Mouse (Mus musculus) MEL (cell line): Measurements from ENCODE around the gene Hsp90ab1. TPM values are rescaled to one million over a fixed set of nuclear protein-coding genes. Genes with fewer than 3 reads are reported as not detected.
A peak's percentile ranks its signal among the peaks of the same experiment; 100 is the strongest.

Experiments
- DNase-seq: peaks from one replicate; pipeline ENCODE4 v3.0.0; 2011; ENCODE audit warnings: low read depth, low spot score
- H3K27ac ChIP-seq: 2 replicates; pipeline ENCODE4 v1.5.1; 2012; ENCODE audit warnings: low read depth, mild to moderate bottlenecking, control low read depth, low read length, moderate library complexity; ENCODE audit not compliant: control insufficient read depth
- H3K27me3 ChIP-seq, 2 experiments: fragments of 150-350 bp in 1 of 2; sonication (generic) in 1 of 2; 2 replicates each; pipeline ENCODE4 v1.6.1; 2012; ENCODE audit warnings: low read length in 2 of 2, mild to moderate bottlenecking in 2 of 2, improper control_type of control experiment in 1 of 2, moderate library complexity in 1 of 2; ENCODE audit not compliant: insufficient read depth in 2 of 2, control insufficient read depth in 1 of 2
- H3K36me3 ChIP-seq, 2 experiments: 2 replicates each; pipeline ENCODE4 v1.6.1; 2012 to 2014; ENCODE audit warnings: low read length in 2 of 2, improper control_type of control experiment in 1 of 2, inconsistent platforms in 1 of 2, mild to moderate bottlenecking in 1 of 2; ENCODE audit not compliant: insufficient read depth in 2 of 2, control insufficient read depth in 1 of 2
- H3K4me1 ChIP-seq, 2 experiments: fragments of 150-350 bp in 1 of 2; sonication (generic) in 1 of 2; 2 replicates each; pipeline ENCODE4 v1.6.1; 2012; ENCODE audit warnings: low read length in 2 of 2, improper control_type of control experiment in 1 of 2, mild to moderate bottlenecking in 1 of 2; ENCODE audit not compliant: insufficient read depth in 2 of 2, control insufficient read depth in 1 of 2
- H3K4me3 ChIP-seq, 2 experiments: fragments of 150-350 bp in 1 of 2; sonication (generic) in 1 of 2; 2 replicates each; pipeline ENCODE4 v1.5.1; 2012; ENCODE audit warnings: low read depth in 2 of 2, low read length in 2 of 2, mild to moderate bottlenecking in 2 of 2, moderate library complexity in 2 of 2, control low read depth in 1 of 2, improper control_type of control experiment in 1 of 2; ENCODE audit not compliant: control insufficient read depth in 1 of 2, insufficient read depth in 1 of 2
- H3K79me2 ChIP-seq: 2 replicates; pipeline ENCODE4 v1.6.1; 2012; ENCODE audit warnings: mild to moderate bottlenecking, low read length, moderate library complexity; ENCODE audit not compliant: control insufficient read depth, poor library complexity, insufficient read depth
- H3K9ac ChIP-seq: 2 replicates; pipeline ENCODE4 v1.6.1; 2012; ENCODE audit warnings: low read depth, mild to moderate bottlenecking, control low read depth, low read length, moderate library complexity; ENCODE audit not compliant: control insufficient read depth, poor library complexity, severe bottlenecking
- H3K9me3 ChIP-seq: fragments of 150-350 bp; sonication (generic); replicated peaks from 2 replicates; pipeline ENCODE4 v1.6.1; 2012; ENCODE audit warnings: mild to moderate bottlenecking, low read length, improper control_type of control experiment, moderate library complexity; ENCODE audit not compliant: insufficient read depth
- BHLHE40 ChIP-seq: IDR thresholded peaks from 2 replicates; pipeline ENCODE4 v1.6.1; 2012; ENCODE audit warnings: low read depth, mild to moderate bottlenecking, inconsistent platforms, low read length, improper control_type of control experiment, borderline replicate concordance
- CHD2 ChIP-seq: IDR thresholded peaks from 2 replicates; pipeline ENCODE4 v1.6.1; 2011; ENCODE audit warnings: low read length, improper control_type of control experiment
- ELF1 ChIP-seq: IDR thresholded peaks from 2 replicates; pipeline ENCODE4 v1.6.1; 2014; ENCODE audit warnings: low read depth, mild to moderate bottlenecking, inconsistent platforms, low read length, improper control_type of control experiment, moderate library complexity
- EP300 ChIP-seq, 2 experiments: IDR thresholded peaks; 2 replicates each; pipeline ENCODE4 v1.6.1; 2011; ENCODE audit warnings: improper control_type of control experiment in 2 of 2, low read length in 2 of 2, low read depth in 1 of 2, mild to moderate bottlenecking in 1 of 2
- ETS1 ChIP-seq: IDR thresholded peaks from 2 replicates; pipeline ENCODE4 v1.6.1; 2012; ENCODE audit warnings: low read depth, mild to moderate bottlenecking, inconsistent platforms, low read length, improper control_type of control experiment, moderate library complexity
- GABPA ChIP-seq: IDR thresholded peaks from 2 replicates; pipeline ENCODE4 v1.6.1; 2012; ENCODE audit warnings: low read depth, mild to moderate bottlenecking, inconsistent platforms, low read length, improper control_type of control experiment, moderate library complexity
- JUND ChIP-seq: IDR thresholded peaks from 2 replicates; pipeline ENCODE4 v1.6.1; 2011; ENCODE audit warnings: low read depth, mild to moderate bottlenecking, improper control_type of control experiment, low read length
- KAT2A ChIP-seq: conservative IDR thresholded peaks from 2 replicates; pipeline ENCODE4 v1.6.1; 2012; ENCODE audit warnings: low read depth, low read length, improper control_type of control experiment, inconsistent platforms
- MAFK ChIP-seq: IDR thresholded peaks from 2 replicates; pipeline ENCODE4 v1.6.1; 2011; ENCODE audit warnings: low read depth, mild to moderate bottlenecking, low read length, improper control_type of control experiment, borderline replicate concordance
- MAX ChIP-seq: IDR thresholded peaks from 2 replicates; pipeline ENCODE4 v1.6.1; 2011; ENCODE audit warnings: low read length, improper control_type of control experiment
- MEF2A ChIP-seq: IDR thresholded peaks from 2 replicates; pipeline ENCODE4 v1.6.1; 2014; ENCODE audit warnings: low read depth, mild to moderate bottlenecking, inconsistent platforms, low read length, improper control_type of control experiment; ENCODE audit not compliant: poor library complexity, insufficient replicate concordance, severe bottlenecking; ENCODE audit errors: extremely low read depth
- MXI1 ChIP-seq: IDR thresholded peaks from 2 replicates; pipeline ENCODE4 v1.6.1; 2011; ENCODE audit warnings: mild to moderate bottlenecking, low read depth, low read length, improper control_type of control experiment
- MYB ChIP-seq: IDR thresholded peaks from 2 replicates; pipeline ENCODE4 v1.6.1; 2011; ENCODE audit warnings: mild to moderate bottlenecking, low read depth, low read length, improper control_type of control experiment
- MYC ChIP-seq: IDR thresholded peaks from 2 replicates; pipeline ENCODE4 v1.6.1; 2011; ENCODE audit warnings: low read depth, mild to moderate bottlenecking, low read length, improper control_type of control experiment, moderate library complexity
- NELFE ChIP-seq: IDR thresholded peaks from 2 replicates; pipeline ENCODE4 v1.6.1; 2011; ENCODE audit warnings: low read depth, low read length, improper control_type of control experiment
- NRF1 ChIP-seq: IDR thresholded peaks from 2 replicates; pipeline ENCODE4 v1.6.1; 2014; ENCODE audit warnings: low read depth, mild to moderate bottlenecking, inconsistent platforms, low read length, improper control_type of control experiment, moderate library complexity; ENCODE audit not compliant: poor library complexity, insufficient read depth, severe bottlenecking
- POLR2A ChIP-seq, 2 experiments: IDR thresholded peaks; 2 replicates each; pipeline ENCODE4 v1.6.1; 2011 to 2012; ENCODE audit warnings: low read length in 2 of 2, mild to moderate bottlenecking in 2 of 2, control low read depth in 1 of 2, improper control_type of control experiment in 1 of 2, low read depth in 1 of 2, moderate library complexity in 1 of 2; ENCODE audit not compliant: control insufficient read depth in 1 of 2, insufficient read depth in 1 of 2, poor library complexity in 1 of 2
- POLR2AphosphoS2 ChIP-seq: IDR thresholded peaks from 2 replicates; pipeline ENCODE4 v1.6.1; 2011; ENCODE audit warnings: low read length, improper control_type of control experiment
- POLR2AphosphoS5 ChIP-seq: IDR thresholded peaks from 2 replicates; pipeline ENCODE4 v1.6.1; 2012; ENCODE audit warnings: low read depth, borderline replicate concordance, mild to moderate bottlenecking, inconsistent platforms, low read length, moderate library complexity, mixed read lengths
- RCOR1 ChIP-seq: IDR thresholded peaks from 2 replicates; pipeline ENCODE4 v1.6.1; 2012; ENCODE audit warnings: low read depth, mild to moderate bottlenecking, inconsistent platforms, low read length, improper control_type of control experiment
- SIN3A ChIP-seq: IDR thresholded peaks from 2 replicates; pipeline ENCODE4 v1.6.1; 2012; ENCODE audit warnings: low read length, improper control_type of control experiment, inconsistent platforms
- SMC3 ChIP-seq: IDR thresholded peaks from 2 replicates; pipeline ENCODE4 v1.6.1; 2011; ENCODE audit warnings: low read depth, low read length, improper control_type of control experiment
- TBP ChIP-seq: IDR thresholded peaks from 2 replicates; pipeline ENCODE4 v1.8.0; 2011; ENCODE audit warnings: low read depth, low read length, improper control_type of control experiment
- TCF12 ChIP-seq: IDR thresholded peaks from 2 replicates; pipeline ENCODE4 v1.6.1; 2014; ENCODE audit warnings: low read depth, mild to moderate bottlenecking, inconsistent platforms, low read length, improper control_type of control experiment, moderate library complexity
- UBTF ChIP-seq: IDR thresholded peaks from 2 replicates; pipeline ENCODE4 v1.6.1; 2012; ENCODE audit warnings: low read depth, mild to moderate bottlenecking, inconsistent platforms, low read length, improper control_type of control experiment, moderate library complexity, borderline replicate concordance; ENCODE audit not compliant: insufficient read depth
- USF1 ChIP-seq: IDR thresholded peaks from 2 replicates; pipeline ENCODE4 v1.6.1; 2014; ENCODE audit warnings: low read depth, mild to moderate bottlenecking, inconsistent platforms, low read length, improper control_type of control experiment, moderate library complexity
- USF2 ChIP-seq, 2 experiments: IDR thresholded peaks; 2 replicates each; pipeline ENCODE4 v1.6.1; 2011 to 2012; ENCODE audit warnings: improper control_type of control experiment in 2 of 2, low read length in 2 of 2, borderline replicate concordance in 1 of 2, inconsistent platforms in 1 of 2, low read depth in 1 of 2, mild to moderate bottlenecking in 1 of 2; ENCODE audit not compliant: insufficient read depth in 1 of 2
- ZC3H11A ChIP-seq: IDR thresholded peaks from 2 replicates; pipeline ENCODE4 v1.6.1; 2012; ENCODE audit warnings: low read depth, mild to moderate bottlenecking, inconsistent platforms, low read length, improper control_type of control experiment
- ZKSCAN1 ChIP-seq: IDR thresholded peaks from 2 replicates; pipeline ENCODE4 v1.6.1; 2012; ENCODE audit warnings: low read depth, mild to moderate bottlenecking, inconsistent platforms, low read length, improper control_type of control experiment, moderate library complexity
- ZMIZ1 ChIP-seq: IDR thresholded peaks from 2 replicates; pipeline ENCODE4 v1.6.1; 2012; ENCODE audit warnings: low read depth, mild to moderate bottlenecking, inconsistent platforms, low read length, improper control_type of control experiment, moderate library complexity
- polyA plus RNA-seq, 2 experiments: library from polyadenylated mRNA; stranded (reverse) in 1 of 2; unstranded in 1 of 2; fragments of >175 nt in 1 of 2; fragments of >200 nt in 1 of 2; gene quantifications; 2 replicates each; pipeline versions ENCODE4 v1.2.1 to v1.2.4; 2012; ENCODE audit warnings: low replicate concordance in 2 of 2, low read depth in 1 of 2; ENCODE audit not compliant: insufficient read length in 2 of 2, insufficient read depth in 1 of 2, missing spikeins in 1 of 2
- total RNA-seq: library from RNA; depleted of rRNA; stranded (reverse); fragments of 300-350 nt; gene quantifications from 2 replicates; pipeline ENCODE4 v1.2.3, GENCODE M21; 2012

Hsp90ab1 gene
- total and polyA plus RNA-seq, 3 experiments, result 1,032 to 27,726 (median 4,130) TPM

DNA sequence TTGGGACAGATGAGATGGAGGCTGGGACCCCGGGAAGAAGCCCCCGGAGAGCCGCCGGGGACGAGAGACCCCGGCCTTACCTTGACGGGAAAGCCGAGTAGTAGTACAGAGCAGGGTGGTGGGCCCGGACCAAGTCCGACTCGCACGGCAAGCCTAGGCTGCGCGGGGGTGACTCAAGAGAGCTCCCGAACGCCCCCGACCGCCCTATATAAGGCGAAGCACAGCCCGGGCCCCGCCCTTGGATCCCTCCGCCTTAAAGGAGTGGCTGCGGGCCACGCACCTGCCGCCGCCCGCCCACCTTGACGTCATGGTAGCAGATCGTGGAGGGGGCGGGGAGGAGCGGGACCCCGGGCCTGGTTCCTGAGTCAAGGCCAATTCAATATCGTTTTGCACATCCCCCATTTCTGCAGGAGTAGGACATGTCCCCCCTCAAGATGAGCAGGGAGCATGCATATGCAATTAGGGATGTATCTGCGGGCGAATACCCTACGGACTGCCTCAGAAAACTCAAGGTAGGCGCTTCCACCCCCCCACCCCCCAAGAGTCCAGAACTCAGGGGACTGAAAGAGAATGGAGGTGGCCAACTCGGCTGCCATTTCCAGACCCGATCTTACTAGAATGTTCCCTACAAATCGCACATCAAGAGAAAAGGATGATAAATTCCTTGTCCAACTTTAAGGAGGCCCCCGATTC lies at the start of gene Hsp90ab1 (continued):
- peak; percentile 21; the same call in 1 of the 2 replicates for TF ChIP-seq USF1
- 0 out of 2 replicates have a peak, but pooled peaks have one; percentile 9 for TF ChIP-seq ZKSCAN1
- peak; percentile 85; the same call in 1 of the 2 replicates for TF ChIP-seq POLR2AphosphoS5
- no peak for TF ChIP-seq JUND

DNA sequence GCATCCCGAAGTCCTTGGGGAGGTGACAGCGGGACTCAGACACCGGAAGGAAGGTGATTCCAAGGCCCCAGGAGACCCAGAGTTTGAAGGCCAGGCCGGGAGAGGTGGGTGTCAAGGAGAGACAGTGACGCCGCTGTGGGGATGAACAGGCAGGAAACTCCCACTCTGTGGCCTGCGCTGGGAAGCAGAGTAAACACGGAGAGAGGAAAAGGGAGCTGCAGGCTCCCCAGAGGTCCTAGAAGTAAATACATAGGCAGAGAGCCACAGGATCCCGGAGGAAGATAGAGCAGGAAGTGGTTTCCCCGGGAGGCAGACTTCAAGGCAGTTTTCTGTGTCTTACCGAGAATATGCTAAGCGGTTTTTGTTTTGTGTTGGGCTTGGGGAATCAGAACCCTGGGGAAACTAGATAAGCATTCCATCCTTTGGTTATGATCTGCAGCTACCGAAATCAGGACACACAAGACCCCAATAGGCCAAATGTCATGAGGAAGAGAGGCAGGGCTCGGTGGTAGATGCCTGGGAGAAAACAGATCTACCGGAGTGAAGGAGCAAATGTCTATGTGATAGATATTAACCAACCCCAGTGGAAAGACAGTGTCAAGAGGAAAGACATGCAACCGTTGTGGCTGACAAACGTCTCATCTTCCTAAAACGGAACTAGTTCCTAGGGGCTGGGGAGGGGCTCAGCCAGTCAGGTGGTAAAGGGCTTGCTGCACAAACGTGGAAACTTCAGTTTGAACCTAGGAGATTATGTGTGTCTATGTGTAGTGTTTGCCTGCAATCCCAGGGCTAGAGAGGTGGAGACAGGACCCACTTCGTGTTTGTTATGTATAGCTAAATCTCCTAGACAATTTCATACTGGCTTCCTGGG lies 46.5 kb upstream of the Hsp90ab1 start:
- H3K9ac ChIP-seq, result peak overlapping the region; percentile 66
- H3K27ac ChIP-seq, result peak overlapping the region; percentile 36
- H3K36me3 ChIP-seq, result peaks cover 0 to 5% of the 10 kb centered on the region in 2 experiments; a peak in 2 of 4 replicates
- H3K4me1 ChIP-seq, result peaks cover 0 to 10% of the 10 kb centered on the region in 2 experiments
- H3K4me3 ChIP-seq, result peak overlapping the region; percentile 50 to 84
- peak; percentile 77 for DNase-seq
- no peaks in the 10 kb centered on the region for H3K9me3 ChIP-seq
- H3K27me3 ChIP-seq, result no peaks in the 10 kb centered on the region
- no peaks in the 10 kb centered on the region for H3K79me2 ChIP-seq
- TF ChIP-seq USF2 (IDR thresholded peaks at IDR 0.05; ENCODE audit: borderline replicate concordance in 1 of 2, insufficient read depth in 1 of 2, low read depth in 1 of 2, low read length in 2 of 2) (no peak), ZMIZ1 (peak; percentile 75), MAFK (no peak), ZKSCAN1 (no peak), NRF1 (0 out of 2 replicates have a peak, but pooled peaks have one; percentile 5), MEF2A (no peak), MAX (peak; percentile 46; the same call in 1 of the 2 replicates), MYC (0 out of 2 replicates have a peak, but pooled peaks have one; percentile 19), KAT2A (no peak; the same call in 1 of the 2 replicates), SIN3A (peak; percentile 50), MXI1 (peak; percentile 70; the same call in 1 of the 2 replicates), ZC3H11A (no peak), SMC3 (0 out of 2 replicates have a peak, but pooled peaks have one; percentile 10), POLR2A (IDR thresholded peaks at IDR 0.05; ENCODE audit: control insufficient read depth in 1 of 2, insufficient read depth in 1 of 2, low read depth in 1 of 2, low read length in 2 of 2, poor library complexity in 1 of 2) (peak in 1 of 2 experiments; percentile 47; a peak in 1 of 4 replicates), EP300 (IDR thresholded peaks at IDR 0.05; ENCODE audit: low read depth in 1 of 2, low read length in 2 of 2) (peak in 1 of 2 experiments; percentile 38; a peak in 2 of 4 replicates), NELFE (peak; percentile 41), USF1 (peak; percentile 72), MYB (peak; percentile 62; the same call in 1 of the 2 replicates), BHLHE40 (no peak), CHD2 (no peak), JUND (peak; percentile 56; the same call in 1 of the 2 replicates), TBP (no peak), POLR2AphosphoS2 (no peak), RCOR1 (peak; percentile 73), UBTF (no peak), ELF1 (0 out of 2 replicates have a peak, but pooled peaks have one; percentile 2), GABPA (no peak), TCF12 (no peak), ETS1 (no peak)
